Mouse (Mus musculus) spleen, adult 12 weeks (tissue): ENCODE measurements around the gene Lamb3.
A peak's percentile ranks its signal among the peaks of the same experiment; 100 is the strongest.
"Not testable (repeated sequence)": the region's sequence is repeated elsewhere in the genome, so short reads cannot be mapped to it uniquely, and the experiment has no call there.

Experiments
- DNase-seq: peaks from one replicate; pipeline ENCODE4 v3.0.0; 2022; ENCODE audit warnings: low spot score

The Lamb3 gene

DNA sequence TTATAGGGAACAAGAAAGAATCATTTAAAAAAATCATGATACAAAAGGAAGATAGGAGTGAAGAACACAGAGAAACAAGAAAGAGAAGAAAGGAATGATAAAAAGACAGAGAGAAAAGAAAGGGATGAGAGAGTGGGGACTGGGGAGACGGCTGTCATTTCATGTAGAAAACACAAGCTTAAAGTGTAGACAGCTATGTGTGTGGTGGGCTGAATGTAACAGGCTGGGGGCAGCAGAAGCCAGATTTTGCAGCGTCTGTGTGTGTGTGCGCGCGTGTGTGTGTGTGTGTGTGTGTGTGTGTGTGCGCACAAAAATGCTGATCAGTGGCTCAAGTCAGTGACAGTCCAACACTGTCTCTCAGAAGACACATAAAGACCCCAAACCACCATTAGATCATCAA is 36.7 kb downstream of the Lamb3 start:
- no peak for DNase-seq

DNA sequence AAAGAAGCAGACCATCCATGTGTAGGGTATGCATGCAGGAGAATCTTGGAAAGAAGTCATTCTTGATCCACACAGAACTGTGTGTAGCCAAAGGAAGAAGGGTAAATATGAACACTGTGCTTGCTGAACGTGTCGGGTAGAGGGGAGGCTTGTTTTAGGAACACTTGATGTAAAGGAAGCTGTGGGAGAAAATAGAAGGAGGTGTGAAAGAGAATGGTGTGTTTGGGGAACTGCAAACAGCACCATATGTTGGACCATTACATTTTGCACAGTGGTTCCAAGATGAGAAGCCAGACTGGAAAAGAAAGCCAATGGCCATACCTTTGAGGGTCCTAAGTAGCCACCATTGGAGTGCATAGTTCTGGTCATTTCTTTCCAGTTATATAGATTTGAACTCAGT is 42.5 kb downstream of the Lamb3 start:
- DNase-seq, result no peak

DNA sequence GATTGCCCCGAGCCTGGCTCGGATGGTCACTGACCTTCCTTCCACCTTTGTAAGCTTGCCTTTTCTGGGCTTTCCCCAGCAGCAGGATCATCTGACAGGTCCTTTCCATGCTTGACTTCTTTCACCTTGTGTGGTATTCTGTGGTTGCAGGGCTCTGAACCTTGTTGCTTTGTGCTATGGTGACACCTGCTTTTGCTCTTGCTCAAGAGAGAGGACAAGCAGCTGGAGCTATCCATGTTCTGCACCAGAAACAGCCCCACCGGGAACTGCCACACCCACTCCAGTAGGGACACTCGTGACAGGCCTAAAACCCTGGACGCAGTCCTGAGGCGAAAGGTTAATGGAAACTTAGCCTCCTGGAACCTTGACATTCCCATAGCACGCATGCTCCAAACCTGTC is 43.9 kb downstream of the Lamb3 start:
- DNase-seq, result no peak

DNA sequence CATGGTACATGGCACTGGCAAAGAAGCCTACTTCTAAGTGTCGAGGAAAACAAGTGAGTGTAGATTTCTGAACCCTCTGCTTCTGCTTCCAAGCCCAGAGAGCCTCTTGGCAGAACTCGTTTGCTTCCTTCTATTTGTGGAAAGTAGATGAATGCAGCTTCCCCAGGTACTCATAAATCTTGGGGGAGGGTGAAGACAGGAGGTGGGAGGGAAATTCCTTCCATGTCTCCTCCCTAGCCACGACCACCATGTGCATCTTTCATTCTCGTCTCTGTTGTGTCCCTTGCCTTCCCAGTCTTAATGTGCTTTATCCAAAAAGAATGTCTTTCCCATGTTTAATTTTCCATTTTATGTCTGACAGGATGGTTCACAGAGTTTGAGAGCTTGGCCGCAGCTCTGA is 45.1 kb downstream of the Lamb3 start:
- no peak for DNase-seq

DNA sequence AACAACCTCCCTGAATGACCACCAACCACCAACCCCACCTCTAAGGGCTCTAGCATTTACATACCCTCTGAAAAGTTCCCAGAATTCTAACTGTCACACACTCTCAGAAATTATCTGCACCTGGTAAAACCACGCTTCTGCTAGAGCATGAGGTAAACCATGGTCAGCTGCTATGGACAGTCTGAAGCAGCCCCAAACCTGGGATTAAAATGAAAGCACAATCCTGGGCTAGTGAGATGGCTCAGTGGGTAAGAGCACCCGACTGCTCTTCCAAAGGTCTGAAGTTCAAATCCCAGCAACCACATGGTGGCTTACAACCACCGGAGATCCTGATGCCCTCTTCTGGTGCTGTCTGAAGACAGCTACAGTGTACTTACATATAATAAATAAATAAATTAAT is 46.4 kb downstream of the Lamb3 start:
- not testable (repeated sequence) for DNase-seq

DNA sequence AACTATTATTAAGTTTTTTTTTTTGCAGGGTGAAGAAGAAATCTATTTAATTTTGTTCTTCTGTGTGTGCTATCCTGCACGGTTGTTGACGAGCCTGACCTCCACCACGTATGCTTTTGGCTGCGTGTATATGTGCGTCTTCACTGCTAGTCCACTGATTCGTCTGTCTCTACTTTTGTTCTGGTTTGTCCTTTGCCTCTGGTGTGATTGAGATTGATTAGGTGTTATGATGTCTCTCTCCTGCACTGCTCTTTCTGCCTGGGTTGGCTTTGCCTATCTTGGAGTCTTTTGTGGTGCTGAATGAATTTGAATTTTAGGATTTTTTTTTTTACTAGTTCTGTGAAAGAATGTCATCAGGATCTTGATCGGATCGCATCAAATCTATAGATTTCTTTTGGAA is 47.5 kb downstream of the Lamb3 start:
- no peak for DNase-seq

DNA sequence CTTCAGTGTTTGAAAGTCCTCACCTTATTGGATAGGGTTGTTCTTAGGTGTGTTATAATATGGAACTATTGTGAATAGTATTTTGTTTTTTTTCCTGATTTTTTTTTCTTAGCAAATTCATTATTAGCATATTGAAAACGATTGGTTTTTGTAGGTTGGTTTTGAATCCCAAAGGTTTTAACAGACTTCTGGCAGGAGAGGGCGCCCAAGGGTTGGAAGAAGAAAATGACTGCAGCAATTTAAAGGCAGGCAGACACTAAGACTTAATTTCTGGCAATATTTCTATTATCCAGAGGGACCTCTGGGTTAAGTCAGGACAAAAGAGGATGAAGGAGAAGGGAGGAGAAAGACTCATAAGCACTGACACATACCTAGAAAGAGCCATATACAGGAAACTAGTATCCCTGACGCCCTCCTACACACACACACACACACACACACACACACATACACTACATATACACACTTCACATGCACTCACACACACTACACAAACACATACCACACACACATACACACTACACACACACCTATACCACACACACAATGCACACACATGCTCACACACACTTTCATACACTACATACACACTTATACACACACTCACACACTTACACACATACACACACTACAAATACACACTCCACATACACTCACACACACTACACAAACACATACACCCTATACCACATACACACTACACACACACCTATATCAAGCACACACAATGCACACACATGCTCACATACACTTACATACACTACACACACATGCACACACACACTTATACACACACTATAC is 48.2 kb downstream of the Lamb3 start:
- DNase-seq, result no peak

DNA sequence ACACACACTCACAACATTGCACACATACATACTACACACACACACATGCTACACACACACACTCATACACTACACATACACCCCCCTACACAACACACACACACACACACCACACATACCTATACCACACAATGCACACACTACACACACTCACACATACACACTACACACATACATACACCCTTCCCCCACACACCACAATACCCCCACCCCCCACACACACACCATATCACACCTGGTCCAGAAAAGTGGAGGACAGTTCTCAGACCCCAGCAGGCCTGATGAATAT is 48.7 kb downstream of the Lamb3 start:
- DNase-seq, result no peak

DNA sequence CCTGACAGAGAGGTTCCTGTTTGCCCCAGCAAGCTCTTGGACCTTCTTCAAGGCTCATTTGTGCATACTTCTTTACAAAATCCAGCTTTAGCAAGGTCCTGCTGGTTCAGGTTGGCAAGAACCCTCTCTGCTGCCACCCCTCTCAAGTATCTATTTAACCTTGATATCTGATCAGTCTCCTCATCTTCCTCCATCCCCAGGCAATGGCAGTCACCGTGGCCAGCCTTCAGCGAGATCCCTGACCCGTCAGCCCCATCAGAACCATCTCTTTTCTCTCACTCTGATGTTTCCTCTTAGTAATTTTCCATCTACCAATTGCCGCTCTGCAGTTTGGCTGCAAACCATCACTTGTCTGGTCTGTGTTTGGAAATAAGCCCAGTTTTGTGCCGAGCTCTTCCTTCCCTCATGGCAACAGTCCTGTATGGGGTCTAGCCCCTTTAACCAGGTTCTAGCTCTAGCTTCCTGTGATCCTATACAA is 49.2 kb downstream of the Lamb3 start:
- DNase-seq, result no peak

DNA sequence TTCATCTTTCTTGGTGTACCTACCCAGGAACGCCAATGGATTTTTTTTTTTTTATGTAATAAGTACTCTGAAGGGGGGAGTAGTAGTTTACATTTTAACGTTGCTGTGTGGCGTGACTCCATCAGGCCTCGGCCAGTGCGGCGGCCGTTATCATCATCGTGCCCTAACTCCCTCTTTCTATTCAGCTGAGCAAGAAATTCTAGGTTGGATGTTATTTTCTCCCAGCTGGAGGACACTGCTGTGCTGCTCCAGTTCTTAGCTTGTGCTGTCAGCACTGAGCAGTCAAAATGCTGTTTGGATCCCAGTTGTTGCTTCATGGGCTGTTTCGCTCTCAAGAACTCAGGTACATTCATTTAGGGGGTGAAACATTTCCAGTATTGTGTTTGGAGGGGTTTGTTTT is 52.1 kb downstream of the Lamb3 start:
- no peak for DNase-seq

DNA sequence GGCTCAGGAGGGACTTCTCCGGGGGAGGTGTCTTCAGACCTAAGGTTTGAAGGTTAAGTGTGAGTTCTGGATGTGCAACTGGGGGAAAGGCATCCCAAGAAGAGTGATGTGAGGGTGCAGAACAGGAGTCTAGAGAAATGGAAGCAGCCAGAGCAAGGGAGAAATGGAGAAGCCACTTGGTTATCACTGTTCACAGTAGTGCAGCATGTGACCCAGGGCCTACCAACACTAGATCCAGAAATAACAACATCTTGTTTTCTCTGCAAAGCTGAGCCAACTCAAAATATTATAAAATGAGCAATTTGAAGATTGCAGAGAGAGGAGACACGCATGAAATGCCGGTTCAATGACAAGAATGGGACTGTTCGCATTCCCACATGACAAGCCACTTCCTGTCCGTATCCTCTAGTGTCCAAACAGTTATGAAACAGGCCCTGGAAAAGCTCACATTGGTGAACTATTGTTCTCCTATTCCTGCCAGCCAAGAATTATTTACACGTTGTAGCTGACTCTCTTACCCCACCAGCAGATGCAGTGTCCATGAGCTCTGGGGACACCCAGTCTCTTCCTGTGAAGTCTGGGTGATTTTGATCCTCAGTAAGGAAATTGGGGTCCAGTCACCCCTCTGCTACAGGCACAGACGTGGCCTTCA is 54.5 kb downstream of the Lamb3 start:
- no peak for DNase-seq

DNA sequence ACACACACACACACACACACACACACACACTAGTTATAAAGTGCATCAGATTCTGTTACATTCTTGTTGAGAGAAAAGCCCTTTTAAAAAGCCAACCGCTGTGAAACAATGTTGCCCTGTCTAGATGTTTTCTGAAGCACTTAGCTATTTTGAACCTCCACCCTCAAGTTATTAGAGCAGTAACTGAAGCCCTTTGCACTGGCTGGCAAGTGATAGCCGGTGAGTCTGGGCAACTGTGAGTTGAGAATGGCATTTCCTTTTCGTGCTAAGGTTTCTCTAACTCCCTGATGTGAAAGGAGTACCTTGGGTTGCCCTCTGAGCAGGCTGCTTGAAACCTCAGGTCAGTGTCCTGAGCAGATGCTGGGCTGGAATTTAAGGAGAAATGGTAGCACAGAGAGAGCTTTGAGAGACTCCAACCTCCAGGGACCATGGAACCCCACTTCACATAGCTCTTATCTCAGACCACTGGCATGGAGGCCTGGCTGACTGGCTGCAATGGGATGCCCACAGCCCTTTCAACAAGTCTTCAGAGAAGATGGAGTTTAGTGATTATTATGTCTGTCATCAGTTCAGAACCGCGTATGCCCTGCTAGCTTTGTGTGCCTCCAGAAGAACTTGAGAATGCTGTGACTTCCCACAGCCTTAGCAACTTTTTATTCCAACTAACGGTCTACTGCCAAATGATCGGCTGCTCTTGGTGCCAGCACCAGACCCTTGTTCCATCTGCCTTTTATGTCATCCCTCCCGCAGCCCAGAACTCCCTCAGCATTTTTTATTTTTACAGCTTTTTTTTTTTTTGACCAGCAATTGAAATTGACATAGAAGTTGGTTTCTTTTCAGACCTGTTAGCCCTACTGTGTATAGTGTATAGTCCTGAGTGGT is 55.8 kb downstream of the Lamb3 start:
- DNase-seq, result no peak

DNA sequence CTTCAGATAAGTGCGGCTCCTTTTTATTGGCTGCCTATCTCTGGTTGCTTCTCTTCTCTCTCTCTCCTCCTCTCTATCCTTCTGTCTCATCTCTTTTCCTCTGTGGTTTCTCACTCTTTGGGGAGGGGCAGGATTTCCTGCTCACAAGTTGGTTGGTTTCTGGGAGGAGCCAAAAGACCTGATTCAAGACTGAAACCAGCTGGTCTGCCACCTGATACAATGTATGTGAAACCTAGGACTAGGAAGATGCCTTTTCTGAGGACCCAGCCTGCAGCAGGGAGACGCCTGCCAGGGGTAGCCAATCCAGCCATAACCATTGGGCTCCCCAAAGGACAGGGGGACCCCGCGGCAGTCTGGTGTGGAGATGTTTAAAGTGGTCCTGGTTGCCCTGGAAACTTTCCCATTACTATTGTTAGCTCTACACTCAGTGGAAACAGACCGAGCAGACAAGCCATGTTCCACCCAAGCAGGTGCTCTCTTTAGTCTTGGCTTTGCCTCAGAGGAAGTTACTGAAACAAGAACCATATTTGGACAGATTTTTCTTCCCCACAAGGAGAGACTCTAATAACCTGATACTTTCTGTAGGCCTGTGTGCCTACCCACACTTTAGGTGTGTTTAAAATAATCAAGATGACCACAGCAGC is 56.6 kb downstream of the Lamb3 start, which contains the start of gene Hsd11b1:
Hsd11b1 (minus strand) TSS at position 121 of the 644 bp plus-strand sequence.
- DNase-seq, result peak; percentile 30

DNA sequence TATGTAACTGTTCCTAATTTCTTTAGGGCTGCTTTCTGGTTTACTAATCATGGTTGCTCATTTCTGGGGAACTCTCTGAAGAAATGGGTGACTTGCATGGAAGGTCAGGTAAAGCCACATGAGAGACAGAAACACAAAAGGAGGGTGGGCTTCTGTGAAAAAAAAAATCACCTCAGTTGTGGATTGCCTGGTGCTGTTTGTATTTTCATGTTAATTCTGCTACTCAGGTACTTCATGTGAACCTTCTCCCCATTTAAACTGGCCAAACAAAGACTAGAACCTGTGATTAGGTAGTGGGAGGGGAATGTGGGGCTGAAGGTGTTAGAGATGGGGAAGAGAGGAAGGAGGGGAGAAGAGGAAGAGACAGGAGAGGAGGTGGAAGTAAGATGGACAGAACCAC is 58.2 kb downstream of the Lamb3 start:
- DNase-seq, result no peak

DNA sequence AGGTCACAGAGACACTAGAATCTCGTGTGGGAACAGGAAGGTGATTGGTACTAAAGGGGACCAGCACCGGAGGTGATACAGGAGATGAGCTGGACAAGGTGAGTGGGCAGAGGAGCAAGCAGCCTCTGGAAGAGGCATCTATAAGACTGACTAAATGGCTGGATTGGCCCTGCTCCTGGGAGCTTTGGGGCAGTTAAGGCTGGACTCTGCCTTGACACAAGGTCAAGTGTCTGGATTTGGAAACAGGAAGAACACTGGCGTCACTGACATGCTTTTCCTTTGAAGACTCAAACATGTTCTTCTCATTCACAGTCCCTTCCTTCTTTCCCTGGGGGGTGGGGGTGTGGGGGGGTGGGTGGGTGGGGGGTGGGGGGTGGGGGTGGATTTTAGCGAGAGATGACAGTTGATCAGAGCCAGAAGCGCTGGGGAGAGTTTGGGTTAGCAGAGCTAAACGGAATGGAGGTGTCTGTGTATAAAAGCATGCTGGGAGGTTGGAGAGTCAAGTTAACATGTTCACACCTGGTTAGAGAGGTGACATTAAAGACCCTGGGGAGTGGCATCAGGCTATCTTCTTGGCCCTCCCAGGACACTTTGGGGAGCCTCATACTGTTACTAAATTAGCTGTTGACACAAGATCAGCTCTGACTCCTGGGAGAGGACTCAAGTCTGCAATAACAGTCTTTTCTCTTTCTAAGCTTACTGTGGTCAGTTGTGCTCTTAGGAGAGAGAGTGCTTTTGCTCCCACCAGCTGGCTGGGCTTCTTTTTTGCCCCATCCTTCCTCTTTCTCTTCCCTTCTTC is 63.7 kb downstream of the Lamb3 start:
- DNase-seq, result no peak

DNA sequence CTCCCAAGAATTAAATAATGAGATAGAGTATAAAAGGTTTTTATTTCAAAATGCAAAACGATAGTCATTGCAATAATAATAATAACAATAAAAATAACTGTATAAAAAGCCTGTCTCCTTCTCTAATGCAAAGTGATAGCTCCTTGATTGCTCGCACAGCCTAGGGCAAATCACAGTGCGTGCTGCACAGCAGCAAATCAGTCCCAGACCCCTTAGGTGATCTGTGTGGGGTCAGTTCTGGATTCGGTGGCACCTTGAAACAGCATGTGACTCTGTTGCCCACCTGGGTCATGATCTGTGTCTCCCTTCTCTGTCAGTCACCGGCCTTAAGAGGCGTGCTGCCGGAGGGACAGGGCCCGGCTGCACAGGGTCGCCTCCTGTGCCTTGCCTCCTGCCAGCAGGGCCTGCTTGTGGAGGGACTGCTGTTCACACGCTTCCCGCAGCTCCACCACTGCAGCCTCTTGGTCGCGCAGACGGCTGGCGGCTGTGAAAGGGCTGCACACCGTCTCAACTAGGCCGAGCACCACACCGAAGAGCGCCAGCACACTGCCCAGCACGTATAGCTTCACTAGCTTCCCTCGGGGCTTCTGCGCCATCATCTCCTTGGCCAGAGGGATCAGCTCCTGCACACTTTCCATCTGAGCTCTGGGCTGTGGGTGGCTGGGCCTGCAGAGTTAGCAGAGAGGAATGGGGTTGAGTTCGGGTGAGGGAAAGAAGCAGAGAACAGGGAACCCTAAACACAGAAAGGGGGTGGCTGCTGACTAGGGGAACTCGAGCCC is 64.8 kb downstream of the Lamb3 start:
- no peak for DNase-seq

DNA sequence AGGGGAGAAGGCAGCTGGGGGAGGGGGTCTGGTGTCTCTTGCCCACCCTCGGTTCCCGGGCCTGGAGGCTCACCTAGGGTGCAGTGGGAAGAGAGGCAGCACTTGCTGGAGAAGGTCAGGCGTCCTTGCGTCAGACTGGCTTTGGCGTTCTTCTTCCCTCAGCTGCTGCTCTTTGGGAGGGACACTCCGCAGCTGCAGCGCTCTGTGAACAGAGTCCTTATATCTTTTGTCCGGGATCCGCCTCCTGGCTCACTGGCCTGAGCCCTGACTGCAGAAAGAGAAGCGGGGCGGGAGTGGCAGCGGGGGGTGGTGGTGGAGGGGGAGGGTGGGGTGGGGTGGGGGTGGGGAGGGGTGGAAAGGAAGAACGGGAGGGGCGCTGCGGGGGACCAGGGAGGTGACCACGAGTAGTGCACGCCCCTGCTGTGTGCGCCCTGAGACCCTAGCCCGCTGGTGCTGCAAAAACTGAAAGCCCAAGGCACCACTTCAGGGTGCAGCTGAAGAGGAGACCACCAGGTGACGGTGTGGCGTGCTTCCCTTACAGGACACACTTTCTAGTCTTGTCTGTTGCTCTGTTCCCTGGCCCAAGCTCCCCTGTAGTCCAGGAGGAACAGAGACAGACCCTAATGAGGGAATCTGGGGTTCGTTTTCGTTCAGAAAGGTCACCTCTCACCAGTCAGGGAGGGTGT is 65.6 kb downstream of the Lamb3 start, which contains the start of gene G0s2:
G0s2 (minus strand) TSS at position 302 of the 686 bp plus-strand sequence.
- DNase-seq, result no peak

DNA sequence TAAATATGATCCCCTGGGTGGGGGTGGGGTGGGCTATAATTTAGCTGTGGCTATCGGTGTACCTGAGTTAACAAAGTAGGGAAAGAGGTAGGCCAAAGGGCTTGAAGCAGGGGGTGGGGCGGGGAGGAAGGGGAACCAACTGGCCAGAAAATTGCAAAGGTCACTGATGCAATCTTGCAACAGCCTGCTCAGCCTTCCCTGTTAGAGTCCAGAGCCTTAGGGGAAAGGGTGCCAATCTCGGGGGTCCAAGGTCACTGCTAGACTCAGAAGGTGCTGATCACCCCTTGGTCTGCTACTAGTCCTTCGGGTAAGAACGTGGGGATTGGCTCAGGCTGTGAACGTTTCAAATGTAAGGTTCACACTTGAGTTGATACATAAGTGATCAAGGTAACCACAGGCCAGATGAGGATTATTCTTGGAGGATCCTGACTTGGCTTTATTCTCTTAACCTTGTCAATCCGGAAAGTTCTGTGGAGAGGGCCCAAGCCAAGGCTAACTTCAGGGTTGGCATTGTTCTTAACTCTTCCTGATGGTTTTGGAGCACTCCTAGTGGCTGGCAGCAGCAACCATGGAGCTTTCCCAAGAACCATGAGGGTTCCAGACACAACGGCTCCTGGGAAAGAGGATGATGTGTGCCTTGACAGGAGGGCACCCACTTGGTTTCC is 67.0 kb downstream of the Lamb3 start:
- DNase-seq, result no peak

DNA sequence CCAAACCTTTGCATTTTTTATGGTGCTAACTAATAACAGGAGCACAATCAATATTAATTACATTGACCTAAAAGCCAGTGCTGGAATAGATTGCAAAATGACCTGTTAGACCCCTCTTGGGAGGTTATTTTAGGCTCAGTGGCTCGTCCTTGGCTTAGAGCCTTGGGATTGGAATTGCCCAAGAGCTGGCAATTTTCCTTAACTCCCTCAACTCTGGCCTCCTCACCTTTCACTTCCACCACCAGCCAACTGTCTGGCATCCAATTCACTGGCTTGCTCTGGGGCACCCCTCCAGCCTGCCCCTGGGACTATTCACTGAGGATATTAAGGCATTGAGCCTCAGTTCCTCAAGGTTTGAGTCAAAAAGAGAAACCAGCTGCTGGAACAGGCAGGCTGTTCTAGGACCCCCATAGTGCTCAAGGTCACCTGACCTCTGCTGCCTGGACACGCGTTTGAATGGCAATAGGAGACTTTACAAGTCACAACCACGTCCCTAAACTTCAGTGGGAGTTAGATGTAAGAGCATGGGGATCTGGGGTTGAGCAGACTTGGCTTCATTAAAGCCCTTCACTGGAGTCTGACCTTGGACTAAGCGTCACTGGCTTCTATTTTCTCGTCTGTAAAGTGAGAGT is 71.0 kb downstream of the Lamb3 start:
- DNase-seq, result no peak
